Mouse (Mus musculus) midbrain, embryonic 11.5 days (tissue): ENCODE measurements around the gene Sugp2. TPM values are rescaled to one million over a fixed set of nuclear protein-coding genes. Genes with fewer than 3 reads are reported as not detected.

Experiments used
- ATAC-seq: fragments of 200-750 bp; cut with Nextera tagmentation; 2 replicates; pipeline ENCODE4 v1.8.0; 2017; ENCODE audit warnings: moderate TSS enrichment, moderate library complexity; ENCODE audit not compliant: low FRiP score
- DNase-seq: peaks from one replicate; pipeline ENCODE4 v3.0.0; 2015; ENCODE audit warnings: low spot score; ENCODE audit errors: missing footprints
- H3K27ac ChIP-seq: fragments of 300-500 bp; sonication (generic); 2 replicates; pipeline ENCODE4 v1.5.1; 2014; ENCODE audit warnings: low read depth, low read length
- H3K27me3 ChIP-seq: fragments of 300-500 bp; sonication (generic); 2 replicates; pipeline ENCODE4 v1.6.1; 2014; ENCODE audit warnings: mild to moderate bottlenecking, low read length, moderate library complexity, mixed read lengths; ENCODE audit not compliant: control insufficient read depth, insufficient read depth
- H3K36me3 ChIP-seq: fragments of 300-500 bp; sonication (generic); 2 replicates; pipeline ENCODE4 v1.6.1; 2014; ENCODE audit warnings: mild to moderate bottlenecking, low read length, moderate library complexity, mixed read lengths; ENCODE audit not compliant: control insufficient read depth, insufficient read depth
- H3K4me1 ChIP-seq: fragments of 300-500 bp; sonication (generic); 2 replicates; pipeline ENCODE4 v1.6.1; 2014; ENCODE audit warnings: low read length; ENCODE audit not compliant: control insufficient read depth, insufficient read depth
- H3K4me2 ChIP-seq: fragments of 300-500 bp; sonication (generic); 2 replicates; pipeline ENCODE4 v1.6.1; 2014; ENCODE audit warnings: mild to moderate bottlenecking, moderate library complexity
- H3K4me3 ChIP-seq: fragments of 300-500 bp; sonication (generic); 2 replicates; pipeline ENCODE4 v1.5.1; 2014; ENCODE audit warnings: low read depth, low read length
- H3K9ac ChIP-seq: fragments of 300-500 bp; sonication (generic); 2 replicates; pipeline ENCODE4 v1.6.1; 2014; ENCODE audit warnings: low read length
- H3K9me3 ChIP-seq: fragments of 300-500 bp; sonication (generic); 2 replicates; pipeline ENCODE4 v1.6.1; 2016; ENCODE audit warnings: low read length; ENCODE audit not compliant: control insufficient read depth
- WGBS: fragments of 180-500 bp; shearing (Covaris S2); extraction: QIAGEN DNeasy Blood & Tissue Kit; methylation state at CpG from one replicate; pipeline ENCODE4 v1.1.7; 2014; 5-methylcytosine and 5-hydroxymethylcytosine counted together
- polyA plus RNA-seq: library from polyadenylated mRNA; unstranded; fragments of >200 nt; fragmentation: Nextera tagmentation; extraction: Ambion mirVana; gene quantifications from 2 replicates; pipeline ENCODE4 v1.2.1, GENCODE M21; 2014

Gene Sugp2
- polyA plus RNA-seq, 1 experiment from 2014 or later: 42.4 TPM

DNA sequence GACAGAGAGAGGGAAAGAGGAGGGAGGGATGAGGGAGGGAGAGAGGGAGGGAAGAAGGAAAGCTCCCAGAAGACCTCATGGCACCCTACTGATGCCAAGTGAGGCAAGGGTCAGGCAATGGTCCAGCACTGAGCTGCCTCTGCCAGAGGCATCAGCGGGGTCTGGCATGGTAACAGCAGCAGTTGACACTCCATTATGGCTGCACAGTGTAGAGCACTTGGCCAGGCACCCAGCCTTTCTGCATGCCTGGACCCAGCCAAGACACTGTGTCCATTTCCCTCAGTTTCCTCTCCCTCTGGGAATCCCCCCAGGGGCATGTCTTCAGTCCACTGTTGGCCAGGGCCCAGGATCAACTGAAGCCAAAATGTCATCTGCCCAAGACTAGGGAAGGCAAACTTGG, 17.5 kb upstream of the Sugp2 start:
- no peak overlapping the region for H3K4me3 ChIP-seq
- no peaks in the 10 kb centered on the region for H3K36me3 ChIP-seq
- no peaks in the 10 kb centered on the region for H3K27me3 ChIP-seq
- DNase-seq (no peak), ATAC-seq (no peak)
- H3K4me2 ChIP-seq: no peak overlapping the region
- no peaks in the 10 kb centered on the region; the same call in 1 of the 2 replicates for H3K4me1 ChIP-seq
- no peak overlapping the region for H3K27ac ChIP-seq
- 53% methylated on average over 1 of the region's 1 CpGs for WGBS
- no peak overlapping the region for H3K9ac ChIP-seq
- H3K9me3 ChIP-seq: no peaks in the 10 kb centered on the region

DNA sequence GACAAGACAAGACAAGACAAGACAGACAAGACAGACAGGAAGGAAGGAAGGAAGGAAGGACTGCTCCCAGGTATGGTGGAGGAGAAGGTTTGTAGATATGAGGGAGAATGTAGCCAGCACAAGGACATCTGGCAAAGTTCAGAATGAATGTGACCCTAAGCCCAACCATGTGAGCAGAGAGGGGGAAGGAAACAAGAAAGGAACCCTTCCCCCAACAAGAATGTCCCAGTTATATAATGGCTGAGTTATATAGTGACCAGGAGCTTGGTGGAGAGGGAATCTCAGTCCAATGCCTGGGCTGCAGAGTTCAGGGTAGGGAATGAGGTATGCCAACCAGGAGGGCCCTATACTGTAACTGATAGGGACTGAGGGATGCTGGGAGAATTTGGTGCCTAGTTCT, 16.6 kb upstream of the Sugp2 start:
- H3K4me2 ChIP-seq: no peak overlapping the region
- no peaks in the 10 kb centered on the region for H3K27me3 ChIP-seq
- H3K4me3 ChIP-seq: no peak overlapping the region
- H3K4me1 ChIP-seq: no peaks in the 10 kb centered on the region; the same call in 1 of the 2 replicates
- H3K9ac ChIP-seq: no peak overlapping the region
- H3K9me3 ChIP-seq: no peaks in the 10 kb centered on the region
- ATAC-seq (no peak), DNase-seq (no peak)
- no peak overlapping the region for H3K27ac ChIP-seq
- H3K36me3 ChIP-seq: no peaks in the 10 kb centered on the region

DNA sequence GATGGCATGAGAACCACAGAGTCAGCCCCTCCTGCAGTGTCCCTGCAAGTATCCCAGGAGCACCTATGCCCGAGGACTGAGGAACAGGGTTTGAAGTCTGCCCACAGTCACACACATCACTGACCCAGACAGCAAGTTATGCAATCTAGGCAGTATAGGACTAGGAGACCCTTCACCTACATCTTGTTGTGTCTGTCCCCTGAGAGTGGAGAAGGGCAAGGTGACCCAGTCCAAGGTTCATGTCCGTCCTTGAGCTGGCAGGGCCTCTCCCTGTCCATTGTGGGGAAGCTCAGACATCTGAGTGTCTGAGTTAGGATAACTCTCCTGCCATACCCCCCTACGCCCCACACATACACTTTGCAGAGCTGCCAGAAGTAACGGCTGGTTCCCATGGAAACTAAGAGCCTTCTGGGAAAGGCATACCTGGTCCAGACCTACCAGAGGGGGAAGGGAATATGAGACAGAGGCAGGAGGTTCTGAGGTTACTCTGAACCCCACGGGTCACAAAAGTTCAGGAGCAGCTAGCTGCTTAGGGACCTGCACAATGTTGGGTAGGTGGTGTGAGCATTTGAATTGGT, 14.8 kb upstream of the Sugp2 start:
- H3K4me2 ChIP-seq: no peak overlapping the region
- no peaks in the 10 kb centered on the region for H3K4me1 ChIP-seq
- no peak overlapping the region for H3K9ac ChIP-seq
- H3K27me3 ChIP-seq: no peaks in the 10 kb centered on the region
- no peaks in the 10 kb centered on the region for H3K9me3 ChIP-seq
- ATAC-seq (no peak), DNase-seq (no peak)
- no peaks in the 10 kb centered on the region; the same call in 1 of the 2 replicates for H3K36me3 ChIP-seq
- H3K4me3 ChIP-seq: no peak overlapping the region
- no peak overlapping the region for H3K27ac ChIP-seq
- 64% methylated on average over 5 of the region's 5 CpGs for WGBS

DNA sequence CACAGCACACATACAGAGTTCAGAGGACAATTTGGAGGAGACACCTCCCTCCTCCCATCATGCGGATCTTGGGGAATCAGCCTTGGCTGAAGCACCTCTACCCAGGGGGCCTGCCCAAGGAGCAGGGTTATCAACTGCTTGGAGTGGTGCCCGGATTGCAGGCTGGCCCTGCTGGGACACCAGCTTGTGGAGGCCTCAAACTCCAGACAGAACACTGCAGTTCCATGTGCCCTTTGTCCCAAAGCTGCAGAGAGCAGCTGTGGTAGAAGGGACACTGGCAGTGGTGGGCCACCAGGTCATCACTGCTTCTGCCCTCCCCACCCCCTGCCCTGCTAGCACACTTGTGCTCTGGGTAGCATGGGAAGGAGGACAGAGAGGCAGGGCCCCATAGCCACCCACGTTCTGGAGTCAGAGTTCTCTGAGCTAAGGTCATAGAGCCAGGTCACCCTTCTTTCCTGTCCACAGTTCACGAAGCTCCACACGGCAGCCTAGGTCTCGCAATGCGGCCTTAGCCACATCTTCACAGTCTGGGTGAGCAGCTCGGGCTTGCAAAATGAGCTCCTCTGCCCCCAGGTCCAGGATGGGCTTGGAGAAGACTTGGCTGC, 13.7 kb upstream of the Sugp2 start:
- Histone ChIP-seq H3K9ac (no peak overlapping the region), H3K4me1 (no peaks in the 10 kb centered on the region), H3K4me2 (no peak overlapping the region), H3K36me3 (peaks cover 5% of the 10 kb centered on the region), H3K9me3 (no peaks in the 10 kb centered on the region), H3K4me3 (no peak overlapping the region), H3K27me3 (no peaks in the 10 kb centered on the region), H3K27ac (no peak overlapping the region)
- WGBS: 76% methylated on average over 8 of the region's 8 CpGs
- ATAC-seq (no peak), DNase-seq (no peak)

DNA sequence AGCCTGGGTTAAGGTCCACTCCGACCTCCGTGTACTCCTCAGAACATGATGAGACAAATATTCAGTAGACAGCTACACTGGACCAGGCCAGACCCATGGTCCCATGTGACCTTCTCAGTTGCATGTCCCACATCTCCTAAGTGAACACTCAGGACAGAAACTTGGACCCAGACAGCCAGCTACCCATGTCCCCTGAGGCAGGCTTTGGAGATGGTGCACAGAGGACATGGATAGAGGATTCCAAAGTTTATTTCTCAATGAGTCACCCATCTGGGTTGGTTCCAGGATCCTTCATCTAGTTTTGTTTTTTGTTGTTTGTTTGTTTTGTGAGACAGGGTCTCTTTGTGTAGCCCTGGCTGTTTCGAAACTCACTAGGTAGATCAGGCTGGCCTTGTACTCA, 13.1 kb upstream of the Sugp2 start:
- Histone ChIP-seq H3K9me3 (no peaks in the 10 kb centered on the region), H3K36me3 (peaks cover 5% of the 10 kb centered on the region), H3K27me3 (no peaks in the 10 kb centered on the region), H3K9ac (no peak overlapping the region), H3K4me2 (no peak overlapping the region), H3K4me1 (no peaks in the 10 kb centered on the region), H3K4me3 (no peak overlapping the region), H3K27ac (no peak overlapping the region)
- DNase-seq (no peak), ATAC-seq (no peak)
- WGBS: 88% methylated on average over 3 of the region's 3 CpGs

DNA sequence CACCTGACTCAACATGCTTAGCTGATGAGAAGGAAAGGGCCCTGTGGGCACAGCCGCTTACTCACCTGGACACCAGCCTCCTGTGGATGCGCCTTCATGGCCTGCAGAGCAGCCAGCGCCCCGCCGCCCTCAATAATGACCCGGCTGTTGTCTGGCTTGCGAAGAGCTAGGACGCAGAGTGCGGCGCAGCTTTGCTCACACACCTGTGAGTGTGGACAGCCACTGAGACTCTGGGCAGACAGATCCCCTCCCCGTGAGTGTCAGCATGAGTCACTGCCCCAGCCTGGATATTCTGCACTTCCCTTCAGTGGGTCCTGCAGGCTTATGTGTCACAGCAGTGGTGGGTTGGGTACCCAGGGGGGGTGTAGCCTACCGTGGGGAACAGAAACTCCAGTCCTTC, 12.0 kb upstream of the Sugp2 start:
- Histone ChIP-seq H3K36me3 (peaks cover 5% of the 10 kb centered on the region), H3K4me3 (no peak overlapping the region), H3K4me1 (no peaks in the 10 kb centered on the region), H3K9me3 (no peaks in the 10 kb centered on the region), H3K9ac (no peak overlapping the region), H3K27ac (no peak overlapping the region), H3K27me3 (no peaks in the 10 kb centered on the region), H3K4me2 (no peak overlapping the region)
- 96% methylated on average over 12 of the region's 12 CpGs for WGBS
- ATAC-seq (no peak), DNase-seq (no peak)

DNA sequence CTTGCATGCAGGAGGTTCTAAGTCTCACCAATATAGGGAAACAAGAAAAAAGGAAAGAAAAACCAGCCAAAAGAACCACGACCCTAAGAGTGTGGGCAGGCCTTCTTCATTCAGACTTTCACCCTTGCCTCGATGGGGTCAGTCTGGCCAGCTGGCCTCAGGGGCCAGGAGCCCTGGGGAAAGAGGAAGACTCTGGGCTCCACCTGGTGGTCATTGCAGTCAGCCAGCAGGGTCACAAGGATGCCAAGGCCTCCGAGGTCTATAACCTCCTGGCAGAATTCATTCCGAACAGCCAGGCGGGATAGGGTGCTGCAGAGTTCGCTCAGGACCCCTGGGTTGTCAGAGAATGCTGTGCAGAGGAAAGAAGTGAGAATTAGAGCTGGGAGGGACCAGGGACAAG, 10.7 kb upstream of the Sugp2 start:
- no peak overlapping the region for H3K4me3 ChIP-seq
- no peaks in the 10 kb centered on the region for H3K9me3 ChIP-seq
- H3K27ac ChIP-seq: no peak overlapping the region
- 53% methylated on average over 6 of the region's 6 CpGs for WGBS
- H3K36me3 ChIP-seq: peaks cover 5% of the 10 kb centered on the region
- H3K27me3 ChIP-seq: no peaks in the 10 kb centered on the region
- DNase-seq (no peak), ATAC-seq (no peak)
- no peak overlapping the region for H3K4me2 ChIP-seq
- peaks cover 3% of the 10 kb centered on the region; the same call in 1 of the 2 replicates for H3K4me1 ChIP-seq
- H3K9ac ChIP-seq: no peak overlapping the region

DNA sequence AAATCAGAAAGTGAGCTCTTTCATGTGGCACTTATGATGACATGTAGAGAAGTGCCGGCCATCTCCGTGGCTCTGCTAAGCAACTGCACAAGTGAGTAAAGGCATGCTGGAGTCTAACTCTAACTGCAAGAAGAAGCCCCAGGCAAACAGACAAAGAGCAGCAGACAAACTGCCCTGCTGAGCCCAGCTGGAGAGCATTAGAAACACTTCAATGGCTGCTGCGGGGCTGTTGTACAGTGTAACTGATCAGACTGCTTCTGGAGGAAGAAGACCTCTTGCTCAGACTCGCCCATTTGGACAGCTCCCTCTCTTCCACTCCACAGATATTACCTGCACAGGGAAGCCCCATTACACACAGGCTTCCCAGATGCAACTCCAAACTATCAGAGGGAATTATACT, 6.0 kb upstream of the Sugp2 start:
- Histone ChIP-seq H3K4me1 (peaks cover 3% of the 10 kb centered on the region), H3K9me3 (no peaks in the 10 kb centered on the region), H3K27ac (no peak overlapping the region), H3K4me2 (no peak overlapping the region), H3K36me3 (peaks cover 10% of the 10 kb centered on the region), H3K27me3 (no peaks in the 10 kb centered on the region), H3K9ac (no peak overlapping the region), H3K4me3 (no peak overlapping the region)
- DNase-seq: no peak
- ATAC-seq: no peak
- 35% methylated on average over 4 of the region's 4 CpGs for WGBS

DNA sequence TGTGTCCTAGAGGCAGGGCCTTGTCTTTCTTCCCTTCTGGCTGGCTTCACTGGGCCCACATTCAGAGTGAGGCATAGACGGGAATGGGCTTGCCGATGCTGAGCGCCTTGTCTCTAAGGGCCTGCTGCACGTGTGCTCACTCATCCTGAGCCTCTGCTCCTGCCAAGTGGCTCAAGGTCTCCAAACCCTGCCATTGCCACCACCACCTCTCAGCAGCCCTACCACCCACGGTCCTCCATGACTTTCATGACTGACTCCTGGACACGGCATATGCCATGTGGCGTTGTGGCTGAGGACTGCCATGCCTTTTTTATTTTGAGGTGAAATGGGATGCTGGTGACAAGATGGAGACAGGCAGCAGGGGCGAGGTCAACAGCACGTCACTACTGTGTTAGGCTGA, 3.2 kb upstream of the Sugp2 start:
- Histone ChIP-seq H3K27ac (no peak overlapping the region), H3K9ac (no peak overlapping the region), H3K9me3 (no peaks in the 10 kb centered on the region), H3K36me3 (peaks cover 5% of the 10 kb centered on the region; the same call in 1 of the 2 replicates), H3K4me1 (peaks cover 15% of the 10 kb centered on the region), H3K27me3 (no peaks in the 10 kb centered on the region), H3K4me2 (no peak overlapping the region), H3K4me3 (no peak overlapping the region)
- WGBS: 86% methylated on average over 9 of the region's 9 CpGs
- ATAC-seq (no peak), DNase-seq (no peak)
